ENCODE assay signal across 7 mouse cellular contexts in genomic region chr12:86212693-86213470, GRCm38 (mm10). TPM values are rescaled to one million over a fixed set of nuclear protein-coding genes. Genes with fewer than 3 reads are reported as not detected.
DNase-seq lines count a peak whose midpoint lies in the region; ATAC-seq lines count a peak whose summit lies in the region.

No protein-coding gene starts in this region.

- H3K4me2 ChIP-seq in kidney, embryonic 16.5 days (replicated peaks; ENCODE audit: low read depth, low read length), result no peak overlapping the region
- no peak overlapping the region for H3K4me2 ChIP-seq in limb, embryonic 11.5 days (ENCODE audit: low read depth, severe bottlenecking)

- no peak for ATAC-seq in kidney, embryonic 16.5 days (ENCODE audit: low FRiP score, low TSS enrichment)
- no peak for ATAC-seq in limb, embryonic 11.5 days (ENCODE audit: insufficient number of reproducible peaks, low FRiP score, low TSS enrichment, low read depth)

- no peak overlapping the region for H3K27ac ChIP-seq in kidney, embryonic 16.5 days (ENCODE audit: low read length)
- no peak overlapping the region for H3K27ac ChIP-seq in limb, embryonic 11.5 days (replicated peaks; ENCODE audit: low read depth, low read length)

- no peaks in the 10 kb centered on the region for H3K9me3 ChIP-seq in kidney, embryonic 16.5 days (ENCODE audit: low read length)
- H3K9me3 ChIP-seq in limb, embryonic 11.5 days (ENCODE audit: control insufficient read depth, low read length), result no peaks in the 10 kb centered on the region

- no peak overlapping the region for H3K4me3 ChIP-seq in kidney, embryonic 16.5 days (ENCODE audit: low read length)
- no peak overlapping the region for H3K4me3 ChIP-seq in limb, embryonic 11.5 days (ENCODE audit: low read depth, low read length)

- no peaks in the 10 kb centered on the region for H3K36me3 ChIP-seq in kidney, embryonic 16.5 days (ENCODE audit: insufficient read depth, low read length)
- no peaks in the 10 kb centered on the region for H3K36me3 ChIP-seq in limb, embryonic 11.5 days (ENCODE audit: control insufficient read depth, insufficient read depth, low read length)

- H3K9ac ChIP-seq in kidney, embryonic 16.5 days (replicated peaks; ENCODE audit: low read length), result no peak overlapping the region
- H3K9ac ChIP-seq in limb, embryonic 11.5 days (ENCODE audit: low read length), result no peak overlapping the region

- peaks cover 7% of the 10 kb centered on the region; the same call in 1 of the 2 replicates for H3K4me1 ChIP-seq in kidney, embryonic 16.5 days (ENCODE audit: insufficient read depth, low read length)
- H3K4me1 ChIP-seq in limb, embryonic 11.5 days (ENCODE audit: control insufficient read depth, insufficient read depth, low read length), result 0 out of 2 replicates have a peak, but pooled peaks cover 3% of the 10 kb centered on the region

- DNase-seq in kidney, adult 9 months, result peak; percentile 43
- DNase-seq in NIH3T3 (ENCODE audit: low read depth), result peak; percentile 80
- peak; percentile 82 for DNase-seq in embryo, embryonic 11 days
- peak; percentile 90 for DNase-seq in limb, embryonic 11.5 days (ENCODE audit: low spot score)
- DNase-seq in ovary, postnatal 14 days (ENCODE audit: low spot score), result peak; percentile 66
- DNase-seq in T-cell, adult 2 months (ENCODE audit: low spot score), result no peak

- WGBS in kidney, embryonic 16.5 days, result 40% methylated on average over 15 of the region's 15 CpGs
- WGBS in limb, embryonic 11.5 days, result 39% methylated on average over 15 of the region's 15 CpGs

- H3K27me3 ChIP-seq in kidney, embryonic 16.5 days (ENCODE audit: insufficient read depth, low read length), result peaks cover 72% of the 10 kb centered on the region
- H3K27me3 ChIP-seq in limb, embryonic 11.5 days (ENCODE audit: control insufficient read depth, insufficient read depth, low read length), result peaks cover 54% of the 10 kb centered on the region

RNA-seq across cellular contexts. Expression of gene Gpatch2l, which starts 28.8 kb away (rescaled TPM):
- polyA plus RNA-seq in kidney, embryonic 16.5 days (2015; fragmentation: Nextera tagmentation; extraction: Ambion mirVana), result 14.7 and 16.4 TPM in 2 replicates
- polyA plus RNA-seq in limb, embryonic 11.5 days (2014; fragmentation: Nextera tagmentation; extraction: Ambion mirVana), result 14.6 and 17.5 TPM in 2 replicates
